Mouse (Mus musculus): ENCODE data around the gene Ankrd13d. TPM values are rescaled to one million over a fixed set of nuclear protein-coding genes. Genes with fewer than 3 reads are reported as not detected.

The Ankrd13d gene
- polyA plus RNA-seq (2015; fragmentation: Nextera tagmentation; extraction: Ambion mirVana) = 58.3 and 63.4 TPM in 2 replicates

DNA sequence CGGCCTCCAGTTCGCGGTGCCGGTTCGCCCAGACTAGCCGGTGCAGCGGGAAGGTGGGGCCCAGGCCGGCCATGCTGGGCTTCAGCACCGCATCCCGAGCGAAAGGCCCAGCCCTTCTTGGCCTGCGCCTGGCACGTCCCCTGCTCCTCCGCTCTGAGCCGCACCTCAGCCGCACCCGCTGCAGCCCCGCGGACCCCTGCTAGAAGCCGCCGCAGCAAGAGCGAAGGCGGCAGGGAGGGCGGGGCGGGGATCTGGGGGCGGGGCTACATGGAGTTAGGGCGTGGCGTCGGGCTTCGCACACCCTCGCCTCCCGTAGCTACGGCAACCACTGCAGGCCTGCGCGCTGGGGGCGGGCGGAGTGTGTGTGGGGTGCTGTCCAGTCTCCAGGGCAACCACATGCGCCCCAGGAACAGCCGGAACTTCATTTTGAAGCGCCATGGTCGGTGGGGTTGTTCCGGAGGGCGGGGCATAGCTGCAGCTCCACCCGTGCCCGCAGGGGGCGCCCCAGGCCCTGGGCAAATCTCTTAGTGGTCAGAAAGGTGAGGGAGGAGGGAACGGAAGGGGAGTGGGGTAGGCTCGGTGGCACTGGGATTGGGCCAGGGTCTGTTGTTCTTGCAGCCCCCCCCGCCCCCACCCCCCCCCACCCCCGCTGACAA, at the start of gene Ankrd13d:
Gene Ankrd13d, minus strand, starts transcription at position 240 of the 656 bp plus-strand sequence.
- under 1% methylated on average over 44 of the region's 50 CpGs for WGBS
- no peaks in the 10 kb centered on the region for H3K9me3 ChIP-seq
- H3K27me3 ChIP-seq = no peaks in the 10 kb centered on the region
- peaks cover 38% of the 10 kb centered on the region for H3K36me3 ChIP-seq
- H3K4me2 ChIP-seq = peak within 1 kb of the TSS; percentile 83
- peak within 1 kb of the TSS; percentile 82 for H3K9ac ChIP-seq
- H3K27ac ChIP-seq (replicated peaks) = peak within 1 kb of the TSS; percentile 76
- peak; percentile 96 for ATAC-seq (ENCODE audit: low FRiP score, low read depth)
- peak within 1 kb of the TSS; percentile 71 for H3K4me3 ChIP-seq
- peaks cover 25% of the 10 kb centered on the region for H3K4me1 ChIP-seq (replicated peaks)

DNA sequence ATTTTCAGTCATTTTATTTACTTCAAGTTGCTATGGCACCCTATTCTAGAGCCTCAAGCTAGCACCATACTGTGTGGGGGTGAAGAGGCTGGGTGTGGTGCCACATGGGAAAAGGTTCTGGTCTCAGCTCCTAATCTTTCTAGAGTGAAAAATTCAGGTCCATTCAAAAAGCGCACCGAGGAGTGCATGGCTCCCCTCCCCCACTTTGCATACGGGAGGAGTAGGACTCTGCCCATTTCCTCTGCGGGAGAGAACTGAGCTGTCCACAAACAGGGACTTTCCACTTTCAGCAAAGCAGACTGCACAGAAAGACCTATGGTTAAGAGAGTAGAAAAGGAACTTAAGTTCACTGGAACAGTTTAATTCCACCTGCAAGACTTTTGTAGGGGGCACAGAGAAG, 49.7 kb upstream of the Ankrd13d start:
- Histone ChIP-seq H3K4me1 (replicated peaks) (peaks cover 40% of the 10 kb centered on the region), H3K36me3 (peaks cover 31% of the 10 kb centered on the region), H3K9me3 (no peaks in the 10 kb centered on the region), H3K4me3 (peak overlapping the region; percentile 53), H3K4me2 (peak overlapping the region; percentile 78), H3K9ac (peak overlapping the region; percentile 59), H3K27ac (replicated peaks) (peak overlapping the region; percentile 88), H3K27me3 (no peaks in the 10 kb centered on the region)
- ATAC-seq (ENCODE audit: low FRiP score, low read depth) = no peak
- 0% methylated on average over 4 of the region's 4 CpGs for WGBS

GRCm38 (mm10) chr19:4331273-4331672, 48.3 kb upstream of the Ankrd13d start:
- no peak for ATAC-seq (ENCODE audit: low FRiP score, low read depth)
- Histone ChIP-seq H3K9me3 (no peaks in the 10 kb centered on the region), H3K27ac (replicated peaks) (no peak overlapping the region), H3K36me3 (peaks cover 45% of the 10 kb centered on the region), H3K4me2 (no peak overlapping the region), H3K9ac (no peak overlapping the region), H3K4me3 (no peak overlapping the region), H3K4me1 (replicated peaks) (peaks cover 40% of the 10 kb centered on the region), H3K27me3 (no peaks in the 10 kb centered on the region)
- WGBS = 92% methylated on average over 3 of the region's 3 CpGs

- Histone ChIP-seq H3K9ac (no peak overlapping the region), H3K27me3 (no peaks in the 10 kb centered on the region), H3K4me1 (replicated peaks) (peaks cover 40% of the 10 kb centered on the region), H3K9me3 (no peaks in the 10 kb centered on the region), H3K27ac (replicated peaks) (no peak overlapping the region), H3K36me3 (peaks cover 52% of the 10 kb centered on the region), H3K4me3 (no peak overlapping the region), H3K4me2 (no peak overlapping the region)
- 94% methylated on average over 2 of the region's 2 CpGs for WGBS
- ATAC-seq (ENCODE audit: low FRiP score, low read depth) = no peak
Measured at GRCm38 (mm10) chr19:4330603-4331002, 47.7 kb upstream of the Ankrd13d start.

DNA sequence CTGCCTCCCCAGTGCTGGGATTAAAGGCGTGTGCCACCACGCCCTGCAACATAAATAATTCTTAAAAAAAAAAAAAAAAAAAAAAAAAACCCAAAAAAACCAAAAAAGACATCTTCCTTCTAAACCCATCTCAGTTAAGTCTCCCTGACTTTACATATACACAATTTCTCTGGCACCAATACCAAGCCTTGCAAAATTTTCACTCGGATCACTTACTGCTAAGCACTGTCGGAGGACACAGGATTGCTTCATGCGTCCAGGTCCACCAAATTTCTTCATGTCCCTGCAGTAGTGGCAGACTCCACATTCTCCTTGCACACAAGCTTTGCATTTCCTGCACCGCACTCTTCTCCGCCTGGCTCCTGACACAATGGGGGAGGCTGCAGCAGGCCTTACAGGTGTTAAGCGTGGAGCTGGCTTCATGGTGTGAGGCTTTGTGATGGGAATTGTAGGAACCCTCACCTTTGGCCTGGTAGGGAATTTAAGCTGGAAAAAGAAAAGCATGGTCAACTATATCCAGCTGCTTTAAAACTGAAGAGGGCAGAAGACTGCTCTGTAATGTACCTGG, 45.9 kb upstream of the Ankrd13d start:
- Histone ChIP-seq H3K4me3 (no peak overlapping the region), H3K9ac (no peak overlapping the region), H3K4me2 (no peak overlapping the region), H3K27ac (replicated peaks) (no peak overlapping the region), H3K27me3 (no peaks in the 10 kb centered on the region), H3K9me3 (no peaks in the 10 kb centered on the region), H3K4me1 (replicated peaks) (peaks cover 29% of the 10 kb centered on the region), H3K36me3 (peaks cover 64% of the 10 kb centered on the region)
- 92% methylated on average over 8 of the region's 8 CpGs for WGBS
- ATAC-seq (ENCODE audit: low FRiP score, low read depth) = no peak

GRCm38 (mm10) chr19:4326881-4327280, 43.9 kb upstream of the Ankrd13d start:
- 57% methylated on average over 1 of the region's 1 CpGs for WGBS
- Histone ChIP-seq H3K4me1 (replicated peaks) (peaks cover 13% of the 10 kb centered on the region), H3K4me3 (no peak overlapping the region), H3K4me2 (no peak overlapping the region), H3K27ac (replicated peaks) (no peak overlapping the region), H3K27me3 (no peaks in the 10 kb centered on the region), H3K36me3 (peaks cover 81% of the 10 kb centered on the region), H3K9ac (no peak overlapping the region), H3K9me3 (no peaks in the 10 kb centered on the region)
- ATAC-seq (ENCODE audit: low FRiP score, low read depth) = no peak

- no peak overlapping the region for H3K4me2 ChIP-seq
- no peaks in the 10 kb centered on the region for H3K27me3 ChIP-seq
- no peak overlapping the region for H3K4me3 ChIP-seq
- H3K9me3 ChIP-seq = no peaks in the 10 kb centered on the region
- no peak overlapping the region for H3K27ac ChIP-seq (replicated peaks)
- H3K4me1 ChIP-seq (replicated peaks) = peaks cover 5% of the 10 kb centered on the region; the same call in 1 of the 2 replicates
- no peak for ATAC-seq (ENCODE audit: low FRiP score, low read depth)
- H3K9ac ChIP-seq = no peak overlapping the region
- peaks cover 87% of the 10 kb centered on the region for H3K36me3 ChIP-seq
- WGBS = 94% methylated on average over 3 of the region's 3 CpGs
Measured at GRCm38 (mm10) chr19:4326106-4326505, 43.2 kb upstream of the Ankrd13d start.

- H3K9ac ChIP-seq = no peak overlapping the region
- no peak overlapping the region for H3K4me3 ChIP-seq
- ATAC-seq (ENCODE audit: low FRiP score, low read depth) = no peak
Measured at GRCm38 (mm10) chr19:4322134-4322533, 39.2 kb upstream of the Ankrd13d start.

GRCm38 (mm10) chr19:4321622-4322021, 38.7 kb upstream of the Ankrd13d start:
- Histone ChIP-seq H3K36me3 (peaks cover 92% of the 10 kb centered on the region), H3K4me3 (no peak overlapping the region), H3K9me3 (no peaks in the 10 kb centered on the region), H3K4me2 (no peak overlapping the region), H3K4me1 (replicated peaks) (no peaks in the 10 kb centered on the region), H3K9ac (no peak overlapping the region), H3K27me3 (no peaks in the 10 kb centered on the region), H3K27ac (replicated peaks) (no peak overlapping the region)
- WGBS = 91% methylated on average over 1 of the region's 1 CpGs
- no peak for ATAC-seq (ENCODE audit: low FRiP score, low read depth)

More at GRCm38 (mm10) chr19:4322134-4322533, 39.2 kb upstream of the Ankrd13d start:
- Histone ChIP-seq H3K27me3 (no peaks in the 10 kb centered on the region), H3K9me3 (no peaks in the 10 kb centered on the region), H3K4me1 (replicated peaks) (no peaks in the 10 kb centered on the region), H3K27ac (replicated peaks) (no peak overlapping the region), H3K36me3 (peaks cover 94% of the 10 kb centered on the region), H3K4me2 (no peak overlapping the region)
- WGBS = 95% methylated on average over 3 of the region's 3 CpGs

DNA sequence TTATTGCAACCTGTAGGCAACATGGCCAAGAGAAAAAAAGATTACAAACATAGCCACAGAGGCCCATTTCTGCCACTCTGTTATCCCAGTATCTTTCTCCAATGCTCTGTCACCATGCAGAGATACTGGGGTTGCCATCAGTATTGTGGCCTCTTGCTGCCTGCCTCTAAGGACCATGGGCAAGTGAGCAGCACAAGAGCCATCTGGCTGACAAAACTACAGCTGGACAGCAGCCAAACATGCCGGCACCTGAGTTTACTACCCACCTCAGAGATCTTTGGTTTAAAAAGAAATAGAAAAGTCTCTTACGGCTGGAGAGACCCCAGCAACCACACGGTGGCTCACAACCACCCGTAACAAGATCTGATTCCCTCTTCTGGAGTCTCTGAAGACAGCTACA, 36.3 kb upstream of the Ankrd13d start:
- Histone ChIP-seq H3K4me3 (no peak overlapping the region), H3K27ac (replicated peaks) (no peak overlapping the region), H3K36me3 (peaks cover 83% of the 10 kb centered on the region), H3K4me1 (replicated peaks) (no peaks in the 10 kb centered on the region), H3K9ac (no peak overlapping the region), H3K9me3 (no peaks in the 10 kb centered on the region), H3K4me2 (no peak overlapping the region), H3K27me3 (no peaks in the 10 kb centered on the region)
- ATAC-seq (ENCODE audit: low FRiP score, low read depth) = no peak
- 79% methylated on average over 4 of the region's 4 CpGs for WGBS

GRCm38 (mm10) chr19:4317181-4317580, 34.2 kb upstream of the Ankrd13d start:
- H3K27me3 ChIP-seq = no peaks in the 10 kb centered on the region
- no peaks in the 10 kb centered on the region for H3K4me1 ChIP-seq (replicated peaks)
- 91% methylated on average over 3 of the region's 3 CpGs for WGBS
- H3K9ac ChIP-seq = no peak overlapping the region
- ATAC-seq (ENCODE audit: low FRiP score, low read depth) = no peak
- peaks cover 69% of the 10 kb centered on the region for H3K36me3 ChIP-seq
- no peaks in the 10 kb centered on the region for H3K9me3 ChIP-seq
- H3K4me2 ChIP-seq = no peak overlapping the region
- H3K27ac ChIP-seq (replicated peaks) = no peak overlapping the region
- no peak overlapping the region for H3K4me3 ChIP-seq

DNA sequence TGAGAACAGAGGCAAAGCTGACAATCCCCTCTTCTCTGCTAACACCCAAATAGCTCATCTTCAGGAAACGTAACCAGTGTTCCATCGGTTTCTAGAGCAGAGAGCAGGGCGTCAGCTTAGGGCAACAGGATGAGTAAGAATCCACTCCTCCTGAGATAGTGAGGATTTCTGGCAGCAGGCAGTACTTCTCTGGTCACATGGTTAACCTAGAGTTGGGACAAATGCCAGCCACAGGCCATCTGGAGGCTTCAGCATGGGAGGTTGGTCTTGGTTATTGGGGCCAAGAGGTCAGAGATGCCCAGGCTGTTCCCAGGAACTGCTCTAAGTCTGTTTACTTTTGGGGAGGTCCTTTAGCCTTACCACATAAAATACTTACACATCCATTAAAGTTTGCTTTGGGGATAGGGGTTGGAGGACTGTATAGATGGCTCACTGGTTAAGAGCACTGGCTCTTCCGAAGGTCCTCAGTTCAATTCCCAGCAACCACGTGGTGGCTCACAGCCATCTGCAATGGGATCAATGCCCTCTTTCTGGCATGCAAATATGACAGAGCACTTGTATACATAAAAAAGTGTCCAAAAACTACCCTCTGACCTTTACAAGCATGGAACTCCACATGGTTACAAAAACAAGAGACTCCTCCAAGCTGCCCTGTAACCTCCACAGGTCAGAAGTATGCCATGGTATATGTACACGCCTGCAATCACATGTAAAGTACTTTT, 32.4 kb upstream of the Ankrd13d start:
- no peaks in the 10 kb centered on the region for H3K4me1 ChIP-seq (replicated peaks)
- H3K36me3 ChIP-seq = peaks cover 53% of the 10 kb centered on the region
- no peaks in the 10 kb centered on the region for H3K27me3 ChIP-seq
- no peak overlapping the region for H3K27ac ChIP-seq (replicated peaks)
- H3K4me3 ChIP-seq = no peak overlapping the region
- 77% methylated on average over 6 of the region's 6 CpGs for WGBS
- H3K9ac ChIP-seq = no peak overlapping the region
- H3K9me3 ChIP-seq = no peaks in the 10 kb centered on the region
- ATAC-seq (ENCODE audit: low FRiP score, low read depth) = no peak
- H3K4me2 ChIP-seq = no peak overlapping the region

Measured in hindbrain, embryonic 15.5 days (tissue).